Mouse (Mus musculus) kidney, adult 11 months (tissue): ENCODE measurements at regions not wholly inside any gene's neighbourhood (a gene's known extent, or its start where the extent isn't known, plus 50 kb on each side); places are given as distances from the start of the nearest gene placed in this dataset.
"Not testable (repeated sequence)": the region's sequence is repeated elsewhere in the genome, so short reads cannot be mapped to it uniquely, and the experiment has no call there.

Experiments
- DNase-seq: peaks from one replicate; pipeline ENCODE4 v3.0.0; 2022

DNA sequence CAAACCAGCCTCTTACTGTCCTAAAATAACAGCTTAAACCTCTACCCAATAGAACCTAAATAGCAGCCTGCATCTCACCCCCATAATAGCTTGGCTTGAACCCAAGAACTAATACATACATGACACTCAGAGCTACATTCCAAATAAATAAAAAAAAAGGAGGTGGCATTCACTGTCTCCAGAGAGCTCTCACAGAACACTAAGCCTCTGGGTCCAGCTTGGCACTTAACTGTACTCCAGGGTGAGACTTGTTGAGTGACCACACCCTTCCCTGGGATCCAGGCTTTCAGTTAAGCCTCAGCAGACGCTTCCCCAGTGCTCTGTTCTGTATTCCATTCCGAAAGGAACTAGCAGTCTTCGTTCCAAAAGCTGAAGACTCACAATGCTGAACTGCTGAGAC lies 186.3 kb upstream of the Tsc22d2 start:
- no peak for DNase-seq

DNA sequence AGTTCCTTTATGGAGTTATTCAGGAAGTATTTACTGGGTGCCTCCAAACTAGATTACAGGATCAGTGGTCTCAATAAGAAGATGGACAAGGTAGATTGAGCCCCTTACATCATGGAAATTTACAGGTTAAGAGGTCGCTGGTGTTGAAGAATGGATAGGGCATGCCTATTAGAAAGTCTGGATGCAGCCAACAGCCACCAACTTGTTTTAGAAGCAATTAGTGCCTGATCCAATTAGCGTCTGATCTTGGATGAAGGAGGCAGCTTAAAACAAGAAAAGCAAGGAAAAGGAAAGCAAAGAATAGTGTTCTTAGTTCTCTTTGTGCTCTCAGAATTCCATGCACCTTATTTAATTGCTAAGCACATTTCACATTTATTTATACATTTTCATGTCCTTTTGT lies 182.8 kb upstream of the Tsc22d2 start:
- no peak for DNase-seq

DNA sequence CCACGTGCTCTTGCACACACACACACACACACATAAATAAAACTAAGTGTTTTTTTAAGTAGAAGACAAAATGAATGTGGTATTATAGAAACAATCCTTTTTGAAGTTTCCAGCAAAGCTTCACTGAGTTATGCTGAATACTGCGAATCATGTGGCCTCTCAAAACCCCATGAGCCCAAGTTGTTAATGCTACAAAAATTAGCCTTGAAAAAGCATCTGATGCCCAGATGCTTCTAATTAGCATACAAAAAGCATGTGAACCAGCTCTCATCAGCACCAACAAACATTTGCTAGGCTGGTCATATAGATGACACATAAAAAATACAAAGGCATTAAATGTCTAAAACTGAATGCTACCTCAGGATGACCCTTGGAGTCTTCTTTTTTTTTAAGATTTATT lies 181.2 kb upstream of the Tsc22d2 start:
- DNase-seq: no peak

DNA sequence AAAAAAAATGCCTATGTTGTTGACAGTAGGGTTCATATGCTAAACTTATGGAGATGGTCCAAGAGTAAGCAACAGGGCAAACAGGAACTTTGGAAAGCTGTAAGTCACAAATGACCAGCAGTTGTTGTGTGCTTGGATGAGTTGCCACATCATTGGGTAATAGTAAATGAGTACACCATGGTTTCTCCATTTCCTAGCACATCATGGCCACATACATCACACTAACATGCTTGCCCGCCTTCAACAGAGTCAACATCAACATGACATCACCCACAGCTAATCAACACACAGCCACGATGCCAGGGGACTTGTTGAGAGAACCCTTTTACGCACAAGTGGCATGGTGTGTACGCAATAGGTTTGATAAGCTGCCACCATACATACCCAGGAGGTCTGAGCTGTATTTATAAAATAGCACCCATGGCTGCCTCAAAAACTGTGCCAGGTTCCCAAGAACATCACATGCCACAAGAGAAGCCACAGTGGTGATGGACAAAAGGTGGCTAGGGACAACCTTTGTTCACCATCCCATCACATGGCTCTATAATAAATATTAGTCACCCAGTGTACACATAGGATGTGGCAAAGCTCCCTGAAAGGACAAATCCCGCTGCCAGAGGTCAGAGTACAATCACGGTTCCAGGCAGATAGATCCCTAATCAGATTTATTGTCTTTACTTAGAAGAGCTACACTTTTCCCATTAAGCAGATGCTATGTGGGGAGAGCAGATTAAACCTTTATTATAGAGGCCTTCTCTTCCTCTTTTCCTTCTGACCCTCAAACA lies 179.5 kb upstream of the Tsc22d2 start:
- DNase-seq: no peak

DNA sequence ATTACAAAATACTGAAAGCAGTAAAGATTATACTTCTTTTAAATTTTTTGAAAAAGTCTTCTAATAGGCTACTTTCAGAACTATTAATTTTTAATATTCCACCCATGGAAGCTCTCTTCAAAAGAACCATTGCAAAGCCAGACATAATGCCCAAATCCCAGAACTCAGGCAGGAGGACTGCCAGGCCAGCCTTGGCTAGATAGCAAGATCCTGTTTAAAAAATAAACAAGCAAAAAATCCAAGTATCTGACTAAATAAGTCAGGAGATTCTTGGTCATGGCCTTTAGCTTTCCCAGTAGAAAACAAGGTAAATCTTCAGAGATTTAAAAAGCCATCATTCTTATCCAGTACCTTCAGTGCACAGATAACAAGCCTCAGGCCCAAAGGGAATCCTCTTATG lies 176.4 kb upstream of the Tsc22d2 start:
- no peak for DNase-seq

DNA sequence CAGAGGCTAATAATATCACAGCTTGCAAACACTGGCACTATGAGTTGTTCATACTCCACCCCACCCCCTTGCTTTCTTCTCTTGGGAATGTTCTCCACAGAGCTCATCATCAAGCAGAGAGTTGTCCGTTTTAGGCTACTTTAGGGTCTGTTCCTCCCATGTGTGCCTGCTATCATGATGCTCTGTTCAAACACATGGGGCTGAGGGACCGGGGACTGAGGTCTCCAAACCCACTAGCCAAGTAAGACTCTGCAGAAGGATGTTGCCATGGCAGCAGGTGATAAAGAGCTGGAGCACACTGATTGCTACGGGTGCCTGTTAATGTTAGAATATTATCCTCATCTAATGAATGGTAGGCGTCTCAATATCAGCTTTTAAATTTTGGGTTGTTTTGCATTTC lies 173.7 kb upstream of the Tsc22d2 start:
- no peak for DNase-seq

DNA sequence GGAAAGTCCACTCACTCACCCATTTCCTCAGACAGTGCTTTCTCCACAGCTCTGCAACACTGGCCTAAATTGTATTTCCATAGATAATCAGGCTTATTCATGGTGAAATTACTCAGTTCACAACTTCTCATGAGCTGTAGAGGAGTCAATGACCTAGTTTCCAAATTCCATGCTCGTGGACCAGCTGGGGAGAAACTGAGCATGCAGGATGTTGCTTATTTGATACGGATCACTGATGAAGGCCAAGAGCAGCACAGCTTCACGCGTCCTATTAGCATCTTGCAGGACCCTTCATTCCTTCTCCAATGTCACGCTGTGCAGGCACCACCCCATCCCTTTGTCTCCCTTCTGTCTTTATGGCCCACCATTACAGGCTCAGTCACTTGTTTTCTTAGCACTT lies 169.2 kb upstream of the Tsc22d2 start:
- no peak for DNase-seq

DNA sequence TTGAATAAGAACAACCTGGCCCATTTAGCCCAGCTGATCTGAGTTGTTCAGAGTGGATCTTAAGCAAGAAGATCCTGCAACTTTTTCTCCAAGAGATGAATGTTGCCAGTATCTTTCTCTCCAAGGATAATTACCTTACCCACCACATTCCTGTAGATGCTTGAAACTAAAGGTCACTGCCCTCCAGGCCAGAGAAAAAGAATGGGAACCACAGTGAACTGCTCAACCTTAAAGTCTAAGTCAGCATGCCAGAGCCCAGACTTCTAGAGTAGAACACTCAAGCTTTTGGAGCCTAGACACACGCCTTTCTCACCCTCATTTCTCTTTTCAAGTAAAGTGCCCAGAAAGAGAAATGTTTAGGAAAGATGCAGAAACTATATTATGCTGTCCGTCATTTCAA lies 166.5 kb upstream of the Tsc22d2 start:
- no peak for DNase-seq

DNA sequence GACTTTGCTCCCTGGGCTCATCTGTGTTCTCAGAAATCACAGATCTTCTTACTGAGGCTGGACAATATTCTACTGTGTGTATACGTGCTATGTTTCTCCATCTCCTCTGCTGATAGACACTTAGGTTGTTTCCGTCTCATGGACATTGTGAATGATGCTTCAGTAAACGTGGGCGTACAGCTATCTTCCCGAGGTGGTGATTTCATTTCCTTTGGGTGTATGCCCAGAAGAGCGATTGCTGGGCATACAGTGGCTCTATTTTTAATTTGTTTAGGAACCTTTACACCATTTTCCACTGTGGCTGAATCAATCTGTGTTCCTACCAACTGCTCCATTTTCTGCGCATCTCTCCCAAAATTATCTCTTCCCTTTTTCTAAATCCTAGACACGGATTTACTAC lies 160.6 kb upstream of the Tsc22d2 start:
- no peak for DNase-seq

DNA sequence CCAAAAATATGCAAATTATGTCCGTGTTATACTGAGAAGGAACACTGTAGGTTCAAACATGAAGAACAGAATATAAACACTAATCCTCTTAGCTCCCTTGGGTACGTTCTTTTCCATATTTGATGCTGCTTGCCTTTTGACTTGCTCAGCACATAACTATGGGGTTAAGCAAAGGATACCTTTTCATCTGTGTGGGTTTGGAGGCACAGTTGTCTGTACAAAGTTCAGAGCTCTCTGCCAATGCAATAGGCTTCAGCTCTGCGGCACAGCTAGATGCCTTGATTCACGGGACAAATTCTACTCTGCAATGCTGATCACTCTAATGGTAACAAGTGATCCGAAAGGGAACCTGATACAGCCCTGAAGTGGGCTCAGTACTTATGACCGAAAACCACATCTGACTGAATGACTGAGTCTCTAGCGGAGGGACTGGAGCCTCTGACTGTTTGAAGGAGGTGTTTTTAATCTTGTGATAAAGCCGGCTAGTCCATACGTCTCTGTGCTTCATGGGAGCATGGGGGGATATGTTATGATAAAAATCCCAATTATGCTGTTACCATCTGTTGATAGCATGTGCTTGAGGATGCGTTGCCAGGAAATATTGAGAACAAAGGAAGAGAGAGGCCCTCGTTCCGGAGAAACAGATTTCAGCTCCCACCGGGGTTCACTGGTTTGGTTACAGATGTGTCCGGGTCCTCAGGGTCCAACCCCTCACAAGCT lies 146.7 kb upstream of the Tsc22d2 start:
- no peak for DNase-seq

DNA sequence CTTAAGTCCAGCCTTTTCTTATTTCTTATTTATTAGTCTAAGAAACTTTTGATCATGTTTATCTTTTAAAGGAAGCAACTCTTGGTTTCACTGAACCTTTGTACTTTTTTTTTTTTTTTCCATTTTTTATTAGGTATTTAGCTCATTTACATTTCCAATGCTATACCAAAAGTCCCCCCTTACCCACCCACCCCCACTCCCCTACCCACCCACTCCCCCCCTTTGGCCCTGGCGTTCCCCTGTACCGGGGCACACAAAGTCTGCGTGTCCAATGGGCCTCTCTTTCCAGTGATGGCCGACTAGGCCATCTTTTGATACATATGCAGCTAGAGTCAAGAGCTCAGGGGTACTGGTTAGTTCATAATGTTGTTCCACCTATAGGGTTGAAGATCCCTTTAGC lies 143.1 kb upstream of the Tsc22d2 start:
- not testable (repeated sequence) for DNase-seq

DNA sequence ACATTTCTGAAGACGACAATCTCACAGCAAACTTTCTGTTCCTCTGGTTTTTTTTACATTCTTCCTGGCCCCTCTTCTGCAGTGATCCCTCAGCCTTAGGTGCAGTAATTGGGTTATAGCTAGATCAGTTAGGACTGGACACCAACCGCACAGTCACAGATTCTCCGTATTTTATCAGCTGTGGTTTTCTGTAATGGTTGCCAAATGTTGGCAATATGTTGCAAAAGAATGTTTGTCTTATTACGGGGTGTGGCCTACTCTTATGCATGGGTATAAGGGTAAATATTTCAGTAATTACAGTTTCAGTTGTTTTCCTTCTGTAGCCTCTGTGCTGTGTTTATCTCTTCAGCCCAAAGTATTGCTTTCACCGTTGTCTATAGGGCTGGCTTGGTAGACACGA lies 133.2 kb upstream of the Tsc22d2 start:
- DNase-seq: no peak

DNA sequence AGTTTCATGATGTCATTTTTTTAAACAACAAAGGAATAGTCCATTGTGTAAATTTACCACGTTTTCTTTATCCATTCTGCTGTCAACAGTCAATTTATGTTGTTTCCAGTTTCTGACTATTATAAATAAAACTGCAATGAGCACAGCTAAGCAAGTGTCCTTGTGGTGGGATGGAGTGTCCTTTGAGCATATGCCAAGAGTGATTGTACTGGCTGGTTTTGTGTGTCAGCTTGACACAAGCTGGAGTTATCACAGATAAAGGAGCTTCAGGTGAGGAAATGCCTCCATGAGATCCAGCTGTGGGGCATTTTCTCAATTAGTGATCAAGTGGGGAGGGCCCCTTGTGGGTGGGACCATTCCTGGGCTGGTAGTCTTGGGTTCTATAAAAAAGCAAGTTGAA lies 130.1 kb upstream of the Tsc22d2 start:
- DNase-seq: not testable (repeated sequence)

DNA sequence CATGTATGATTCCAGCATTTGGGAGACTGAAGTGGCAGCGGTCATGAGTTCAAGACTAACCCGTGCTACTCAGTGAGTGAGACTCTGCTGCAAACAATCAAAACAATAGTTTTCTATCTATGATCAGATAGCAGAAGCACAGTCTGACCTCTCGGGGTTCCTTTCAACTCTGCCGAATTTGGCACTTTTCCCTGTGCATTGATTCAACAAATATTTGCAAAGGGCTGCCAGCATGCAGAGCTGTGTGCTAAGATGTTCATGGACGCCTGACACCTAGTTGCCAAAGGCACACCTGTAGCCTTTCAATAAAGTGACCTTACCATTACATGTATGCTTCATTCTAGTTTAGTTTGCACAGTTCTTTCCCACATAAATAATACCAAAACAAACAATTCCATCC lies 118.7 kb upstream of the Tsc22d2 start:
- DNase-seq: no peak

DNA sequence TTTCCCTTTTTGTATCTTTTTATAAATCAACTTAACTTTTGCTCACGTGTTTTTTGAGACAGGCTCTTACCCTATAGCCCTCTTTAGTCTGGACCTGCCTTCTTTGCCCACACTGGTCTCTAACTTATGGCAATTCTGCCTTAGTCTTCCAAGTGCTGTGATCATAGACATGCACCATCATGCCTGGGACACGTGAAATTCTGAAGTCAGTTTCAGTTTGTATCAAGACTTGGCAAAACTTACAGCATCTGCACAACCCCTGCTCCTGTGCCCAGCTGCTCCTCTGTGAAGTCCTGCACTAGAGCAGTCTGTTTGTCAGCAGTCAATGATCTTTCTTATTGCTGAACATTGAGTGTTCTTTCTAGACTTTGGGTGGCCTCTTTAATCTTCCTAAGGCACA lies 114.3 kb upstream of the Tsc22d2 start:
- DNase-seq: no peak

DNA sequence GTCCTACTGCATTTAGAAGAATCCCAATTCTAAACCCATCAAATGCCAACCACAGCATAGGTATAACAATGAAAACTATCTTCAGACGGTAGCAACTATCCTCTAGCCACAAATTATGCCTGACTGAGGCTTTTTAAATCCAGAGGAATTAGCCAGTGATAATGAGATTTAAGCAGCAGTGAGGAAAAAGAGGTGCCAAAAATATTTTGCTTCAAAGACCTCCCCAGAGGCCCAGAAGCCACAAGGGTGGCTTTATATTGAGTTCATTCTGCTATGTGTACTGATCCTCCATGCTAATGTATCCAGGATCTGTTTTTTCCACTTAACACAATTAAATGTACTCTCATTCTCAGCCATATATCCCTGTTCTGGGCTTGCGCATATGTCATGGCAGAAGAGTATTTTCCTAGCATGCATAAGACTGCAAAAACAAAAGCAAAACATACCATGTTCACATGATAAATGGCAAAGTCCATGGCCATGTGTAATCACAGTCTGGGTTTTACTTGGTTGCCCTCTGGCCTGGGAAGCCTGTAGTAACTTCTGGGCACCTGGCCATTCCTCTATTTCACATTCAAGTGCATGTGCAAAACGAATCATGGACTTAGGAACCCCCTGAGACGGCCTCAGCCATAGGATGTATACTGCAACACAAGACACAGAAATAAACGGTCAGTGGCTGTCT lies 113.6 kb upstream of the Tsc22d2 start:
- no peak for DNase-seq

DNA sequence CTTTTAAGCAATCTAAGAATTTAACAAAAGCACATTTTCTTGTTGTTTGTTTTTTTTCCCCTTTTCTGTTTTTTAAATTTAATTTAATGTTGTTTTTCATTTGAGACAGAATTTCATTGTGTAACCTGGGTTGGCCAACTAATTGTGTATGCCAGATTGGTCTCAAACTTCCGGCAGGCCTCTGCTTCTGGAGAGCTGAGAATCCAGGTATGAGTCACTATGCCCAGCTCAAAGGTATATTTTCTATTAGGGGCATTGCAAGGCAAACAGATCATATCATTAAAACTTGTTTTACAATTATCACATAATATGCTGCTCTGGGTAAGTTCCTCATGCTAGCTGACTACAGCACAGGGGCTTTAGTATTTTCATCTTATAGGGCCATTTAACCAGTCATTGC lies 112.2 kb upstream of the Tsc22d2 start:
- no peak for DNase-seq

DNA sequence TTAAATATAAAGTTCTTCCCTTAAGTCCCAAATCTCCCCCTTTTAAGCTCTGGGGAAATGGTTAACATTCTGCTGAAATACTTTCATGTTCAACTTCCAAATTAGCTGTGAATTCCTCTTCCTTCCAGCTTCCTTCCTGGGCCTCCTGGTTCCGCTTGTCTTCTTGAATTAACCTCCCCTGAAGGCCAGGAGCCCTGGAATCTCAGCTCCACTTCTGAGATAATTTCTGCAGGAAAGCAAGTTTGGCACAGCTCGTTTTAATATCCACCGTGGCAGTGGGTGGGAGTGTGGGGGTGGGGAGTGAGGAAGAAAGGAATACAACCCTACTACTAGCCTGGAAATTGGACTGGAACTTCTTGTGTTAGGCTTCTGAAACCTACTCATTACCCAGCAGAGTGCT lies 110.8 kb upstream of the Tsc22d2 start:
- DNase-seq: no peak

DNA sequence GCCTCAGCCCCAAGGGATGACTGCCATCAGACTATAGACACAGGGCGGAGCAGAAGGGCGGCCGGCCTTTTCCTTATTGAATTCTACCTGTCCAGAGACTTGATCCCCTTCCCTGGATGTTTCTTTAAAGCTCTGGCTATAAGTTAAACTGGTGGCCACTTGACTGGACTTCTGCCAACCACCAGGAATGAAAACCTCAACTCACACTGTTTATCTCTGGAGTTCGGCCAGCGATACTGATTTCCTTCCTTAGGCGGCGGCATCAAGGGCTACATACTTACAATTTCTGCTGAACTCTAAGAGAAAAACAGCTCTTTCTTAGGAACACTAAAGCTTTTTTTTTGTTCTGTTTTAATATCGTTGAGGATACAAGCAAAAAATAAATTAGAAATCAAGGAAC lies 104.9 kb upstream of the Tsc22d2 start:
- DNase-seq: no peak

DNA sequence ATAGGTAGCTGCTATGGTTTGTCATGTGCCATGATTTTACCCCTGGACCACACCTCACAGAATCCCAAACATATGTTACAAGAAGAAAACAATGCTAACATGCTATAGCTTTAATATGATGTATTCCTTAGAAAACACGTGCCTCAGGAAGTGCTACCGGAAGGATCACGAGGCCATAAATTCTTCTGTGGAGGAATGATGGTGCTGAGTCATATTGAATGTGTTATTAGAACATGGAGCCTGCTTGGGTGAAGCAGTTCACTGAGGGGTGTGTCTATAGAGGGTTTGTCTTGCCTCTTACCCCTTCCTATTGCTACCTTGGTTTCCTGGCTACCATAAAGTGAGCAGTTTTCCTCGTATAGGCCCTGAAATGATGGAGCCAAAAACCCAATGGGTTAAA lies 104.1 kb upstream of the Tsc22d2 start:
- no peak for DNase-seq

DNA sequence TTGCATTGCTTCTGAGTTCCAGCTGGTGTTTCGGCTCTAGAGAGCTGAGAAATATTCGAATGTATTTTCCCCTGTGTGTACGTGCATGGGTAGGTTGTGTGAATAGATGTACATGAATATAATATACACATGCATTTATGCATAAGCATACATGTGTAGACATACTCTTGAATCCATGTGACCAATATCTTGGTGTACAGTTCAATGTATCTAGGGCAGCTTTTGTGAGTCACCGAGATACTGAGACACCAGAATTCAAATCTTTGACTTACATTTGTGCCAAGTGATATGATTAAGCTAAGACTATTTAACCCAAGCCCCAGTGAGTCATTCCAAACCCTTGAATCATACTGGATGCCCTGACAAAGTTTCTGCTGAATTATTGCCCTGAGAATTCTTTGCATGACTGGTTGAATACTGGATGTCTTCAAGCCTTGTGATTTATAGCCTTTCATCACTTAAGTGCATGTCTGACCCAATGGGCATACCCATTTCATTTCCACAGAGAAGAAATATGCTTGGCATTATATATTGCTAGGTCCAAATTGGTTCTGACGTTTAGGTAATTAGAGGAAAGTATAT lies 103.3 kb upstream of the Tsc22d2 start:
- no peak for DNase-seq

DNA sequence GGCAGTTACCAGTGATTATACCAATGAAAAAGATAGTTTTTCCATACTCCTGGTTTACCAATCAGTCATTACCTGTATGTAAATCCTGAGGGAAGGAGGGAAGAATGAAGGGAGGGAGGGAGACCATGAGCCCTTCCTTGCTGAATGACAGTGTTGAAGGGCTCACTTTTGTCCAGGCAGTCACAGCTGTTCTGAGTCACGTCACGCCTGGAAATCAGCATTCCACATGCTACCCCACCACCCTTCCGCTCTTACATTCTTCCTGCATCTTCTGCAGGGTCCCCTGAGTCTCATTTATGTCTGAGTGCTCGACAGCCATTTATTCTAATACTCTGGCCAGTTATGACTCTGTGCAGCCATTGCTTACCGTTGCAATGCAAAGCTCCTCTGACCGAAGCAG lies 101.9 kb upstream of the Tsc22d2 start:
- DNase-seq: no peak

DNA sequence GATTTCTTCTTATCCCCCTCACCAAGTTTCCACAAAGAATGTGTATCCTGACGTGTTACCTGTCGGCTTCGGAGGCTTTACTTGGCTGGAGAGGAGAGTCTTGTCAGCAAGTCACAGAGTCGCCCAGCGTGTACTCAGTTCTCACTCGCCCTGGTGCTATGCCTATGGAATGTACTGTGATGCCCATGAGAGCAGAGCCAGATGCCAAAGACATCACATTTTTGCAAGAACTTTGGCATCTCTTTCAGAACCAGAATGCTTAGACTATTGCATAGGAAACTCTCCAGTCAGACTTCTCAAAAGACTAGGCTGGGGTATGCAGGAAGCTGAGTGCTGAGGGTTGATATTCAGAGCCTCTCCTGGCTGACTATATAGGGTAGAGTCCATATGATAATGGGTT lies 99.3 kb upstream of the Tsc22d2 start:
- DNase-seq: no peak

DNA sequence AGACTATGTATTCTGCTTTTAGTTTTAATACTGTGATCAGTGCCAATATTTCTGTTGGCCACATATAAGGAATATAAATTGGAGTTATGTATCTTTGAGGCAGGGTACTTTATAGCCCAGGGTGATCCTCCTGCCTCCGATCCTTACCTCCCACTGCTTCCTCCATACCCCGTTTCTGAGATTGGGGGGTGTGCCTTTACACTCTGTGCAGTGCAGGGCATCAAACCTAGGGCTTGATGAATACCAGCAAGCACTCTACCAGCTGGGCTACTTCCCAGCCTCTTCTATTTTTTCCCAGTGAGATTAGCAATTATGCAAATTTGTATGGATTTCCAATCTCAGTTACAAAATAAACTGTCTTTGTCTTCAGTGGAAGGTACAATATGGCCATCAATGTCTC lies 97.3 kb upstream of the Tsc22d2 start:
- no peak for DNase-seq
